8 mouse cellular contexts compared by ENCODE assay signal in the genomic region with DNA sequence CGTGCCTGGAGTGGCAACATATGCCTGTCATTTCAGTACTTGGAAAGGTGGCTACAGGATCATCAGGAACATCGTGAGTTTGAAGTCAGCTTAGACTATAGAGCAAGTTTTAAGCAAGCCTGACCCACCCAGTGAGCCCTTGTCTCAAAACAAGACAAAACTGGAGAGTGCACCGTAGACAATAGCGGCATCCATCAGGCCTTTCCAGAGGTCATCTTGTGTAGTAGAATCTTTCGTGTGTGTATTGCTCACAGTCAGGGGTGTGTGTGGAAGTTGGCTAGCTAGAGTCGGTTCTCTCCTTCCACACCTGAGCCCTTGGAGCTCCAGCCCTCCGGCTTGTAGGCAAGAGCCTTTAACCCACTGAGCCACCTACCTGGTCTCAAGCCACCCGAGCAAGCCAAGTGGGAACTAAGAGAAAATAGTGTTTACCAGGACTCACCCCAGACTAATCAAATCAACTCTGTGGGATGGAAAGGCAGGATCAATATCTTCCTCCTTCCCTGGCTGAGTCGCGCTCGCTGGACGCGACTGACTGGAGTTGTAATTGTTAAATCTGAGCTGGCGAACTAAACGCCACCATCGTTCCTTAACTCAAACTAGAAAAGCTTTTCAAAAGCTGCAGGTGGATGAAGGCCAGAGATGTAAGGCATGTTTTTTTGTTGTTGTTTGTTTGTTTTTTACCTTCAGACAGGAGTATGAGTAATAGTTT. TPM values are rescaled to one million over a fixed set of nuclear protein-coding genes. Genes with fewer than 3 reads are reported as not detected.
DNase-seq lines count a peak whose midpoint lies in the region; ATAC-seq and TF ChIP-seq lines count a peak whose summit lies in the region.

No protein-coding gene starts in this region.

- no peak for DNase-seq in cerebellum, adult 11 months
- no peak for DNase-seq in thymus, adult 2 months
- no peak for DNase-seq in thymus, postnatal 4 days
- DNase-seq in cerebellum, adult 11-12 months: no peak
- DNase-seq in cerebellum, postnatal 25 days: no peak

- H3K4me1 ChIP-seq in thymus, adult 2 months (replicated peaks; ENCODE audit: control insufficient read depth, insufficient read depth, low read length): peaks cover 4% of the 10 kb centered on the region
- H3K4me1 ChIP-seq in liver, embryonic 12.5 days: 0 out of 2 replicates have a peak, but pooled peaks cover 8% of the 10 kb centered on the region
- H3K4me1 ChIP-seq in small intestine, adult 2 months (ENCODE audit: control insufficient read depth, insufficient read depth, insufficient read length, low read length): peaks cover 26% of the 10 kb centered on the region; the same call in 1 of the 2 replicates

- H3K9ac ChIP-seq in liver, embryonic 12.5 days: peak overlapping the region; percentile 22; the same call in 1 of the 2 replicates

- TF ChIP-seq CTCF in thymus, adult 2 months (IDR thresholded peaks at IDR 0.05; ENCODE audit: borderline replicate concordance, control insufficient read depth, extremely low read depth, insufficient read depth, low read length, poor library complexity): no peak
- no peak for TF ChIP-seq CTCF in small intestine, adult 2 months (IDR thresholded peaks at IDR 0.05; ENCODE audit: extremely low read depth, insufficient read length, insufficient replicate concordance, low read depth, low read length)

- 33% methylated on average over 16 of the region's 16 CpGs for WGBS in thymus, adult 2 months
- WGBS in liver, embryonic 12.5 days (ENCODE audit: insufficient replicate concordance): 20% methylated on average over 16 of the region's 16 CpGs
- WGBS in small intestine, adult 2 months: 15% methylated on average over 16 of the region's 16 CpGs

- peak; percentile 36; the same call in 1 of the 2 replicates for ATAC-seq in cerebellum, adult (ENCODE audit: insufficient number of reproducible peaks, low FRiP score, low TSS enrichment)
- no peak for ATAC-seq in liver, embryonic 12.5 days

- H3K4me2 ChIP-seq in liver, embryonic 12.5 days: peak overlapping the region; percentile 58

- H3K27me3 ChIP-seq in thymus, adult 2 months (ENCODE audit: control insufficient read depth, insufficient read depth, low read length): no peaks in the 10 kb centered on the region
- H3K27me3 ChIP-seq in liver, embryonic 12.5 days (replicated peaks): no peaks in the 10 kb centered on the region
- H3K27me3 ChIP-seq in small intestine, adult 2 months (ENCODE audit: control insufficient read depth, insufficient read depth, low read length): no peaks in the 10 kb centered on the region

- H3K36me3 ChIP-seq in thymus, adult 2 months (ENCODE audit: control insufficient read depth, insufficient read depth, low read length): no peaks in the 10 kb centered on the region
- no peaks in the 10 kb centered on the region for H3K36me3 ChIP-seq in liver, embryonic 12.5 days
- H3K36me3 ChIP-seq in small intestine, adult 2 months (ENCODE audit: control insufficient read depth, insufficient read depth, low read length): no peaks in the 10 kb centered on the region

- no peak for TF ChIP-seq POLR2A in thymus, adult 2 months (IDR thresholded peaks at IDR 0.05; ENCODE audit: control insufficient read depth, extremely low read depth, insufficient read depth, low read length, poor library complexity)
- TF ChIP-seq POLR2A in small intestine, adult 2 months (IDR thresholded peaks at IDR 0.05; ENCODE audit: low read depth, low read length): no peak

- H3K4me3 ChIP-seq in thymus, adult 2 months (ENCODE audit: control insufficient read depth, insufficient read depth, low read length): peak overlapping the region; percentile 24
- peak overlapping the region; percentile 37 for H3K4me3 ChIP-seq in liver, embryonic 12.5 days
- peak overlapping the region; percentile 41 for H3K4me3 ChIP-seq in small intestine, adult 2 months (ENCODE audit: low read depth, low read length)

- no peak overlapping the region for H3K27ac ChIP-seq in thymus, adult 2 months (ENCODE audit: control insufficient read depth, insufficient read depth, low read length)
- peak overlapping the region; percentile 54; the same call in 1 of the 2 replicates for H3K27ac ChIP-seq in liver, embryonic 12.5 days
- H3K27ac ChIP-seq in small intestine, adult 2 months (ENCODE audit: insufficient read depth, low read depth, low read length): peak overlapping the region; percentile 94

- no peaks in the 10 kb centered on the region for H3K9me3 ChIP-seq in liver, embryonic 12.5 days (replicated peaks)

RNA-seq across cellular contexts. Expression of gene Cxadr, which starts 36.7 kb away (rescaled TPM):
- 2.8 and 4.5 TPM in 2 replicates for polyA plus RNA-seq in thymus, adult 2 months (2012; rRNA removed)
- 12.6 and 13.5 TPM in 2 replicates for polyA plus RNA-seq in liver, embryonic 12.5 days (2016; fragmentation: Nextera tagmentation; extraction: Ambion mirVana)
- polyA plus RNA-seq in small intestine, adult 2 months (2012; rRNA removed): 22.5 and 75.9 TPM in 2 replicates
